Mouse (Mus musculus) gastrocnemius, postnatal 4 days (tissue): ENCODE measurements at regions not wholly inside any gene's neighbourhood (a gene's known extent, or its start where the extent isn't known, plus 50 kb on each side); places are given as distances from the start of the nearest gene placed in this dataset.
A peak's percentile ranks its signal among the peaks of the same experiment; 100 is the strongest.
"Not testable (repeated sequence)": the region's sequence is repeated elsewhere in the genome, so short reads cannot be mapped to it uniquely, and the experiment has no call there.

Experiments used
- DNase-seq, 2 experiments: peaks; one replicate each; pipeline ENCODE4 v3.0.0; 2021 to 2022; ENCODE audit warnings: low spot score in 2 of 2, mixed read lengths in 2 of 2

- DNase-seq, result peak in 1 of 2 experiments; percentile 9
Observed at GRCm38 (mm10) chr5:17176771-17177170, 196.2 kb upstream of the Speer4f2 start.

- DNase-seq, result no peak
Observed at GRCm38 (mm10) chr5:17208554-17209283, 164.3 kb upstream of the Speer4f2 start.

GRCm38 (mm10) chr5:17210723-17211245 lies 162.2 kb upstream of the Speer4f2 start:
- DNase-seq, result peak in 1 of 2 experiments; percentile 19

GRCm38 (mm10) chr5:17223542-17223941 lies 149.4 kb upstream of the Speer4f2 start:
- DNase-seq, result not testable (repeated sequence)

- DNase-seq, result peak in 1 of 2 experiments; percentile 17
Observed at GRCm38 (mm10) chr5:17247732-17248606, 125.0 kb upstream of the Speer4f2 start.

GRCm38 (mm10) chr5:17260541-17261325 lies 112.2 kb upstream of the Speer4f2 start:
- no peak for DNase-seq

GRCm38 (mm10) chr5:17262126-17262525 lies 110.9 kb upstream of the Speer4f2 start:
- DNase-seq, result no peak

GRCm38 (mm10) chr5:17271153-17271552 lies 101.8 kb upstream of the Speer4f2 start:
- DNase-seq, result no peak

- no peak for DNase-seq
Observed at GRCm38 (mm10) chr5:17271722-17272479, 101.1 kb upstream of the Speer4f2 start.

GRCm38 (mm10) chr5:17275346-17275745 lies 97.6 kb upstream of the Speer4f2 start:
- no peak for DNase-seq

- no peak for DNase-seq
Observed at GRCm38 (mm10) chr5:17276782-17277578, 96.0 kb upstream of the Speer4f2 start.

- no peak for DNase-seq
Observed at GRCm38 (mm10) chr5:17280203-17280602, 92.8 kb upstream of the Speer4f2 start.

GRCm38 (mm10) chr5:17280951-17281350 lies 92.0 kb upstream of the Speer4f2 start:
- DNase-seq, result no peak

GRCm38 (mm10) chr5:17289028-17289427 lies 84.0 kb upstream of the Speer4f2 start:
- no peak for DNase-seq

- DNase-seq, result no peak
Observed at GRCm38 (mm10) chr5:17292559-17292958, 80.4 kb upstream of the Speer4f2 start.

- DNase-seq, result no peak
Observed at GRCm38 (mm10) chr5:17296571-17297035, 76.4 kb upstream of the Speer4f2 start.

- DNase-seq, result no peak
Observed at GRCm38 (mm10) chr5:17299846-17300245, 73.1 kb upstream of the Speer4f2 start.

- no peak for DNase-seq
Observed at GRCm38 (mm10) chr5:17321501-17321900, 51.5 kb upstream of the Speer4f2 start.
